Mouse (Mus musculus): ENCODE measurements at regions not wholly inside any gene's neighbourhood (a gene's known extent, or its start where the extent isn't known, plus 50 kb on each side); places are given as distances from the start of the nearest gene placed in this dataset.

- TF ChIP-seq EP300 (IDR thresholded peaks at IDR 0.05; ENCODE audit: low read depth) (no peak), CTCF (IDR thresholded peaks at IDR 0.05; ENCODE audit: low read depth) (no peak)
- Histone ChIP-seq H3K4me1 (ENCODE audit: control insufficient read depth, insufficient read depth) (no peaks in the 10 kb centered on the region), H3K36me3 (replicated peaks; ENCODE audit: control insufficient read depth, insufficient read depth, low read length) (no peaks in the 10 kb centered on the region), H3K27me3 (ENCODE audit: control insufficient read depth, insufficient read depth, low read length) (no peaks in the 10 kb centered on the region), H3K27ac (ENCODE audit: low read depth) (no peak overlapping the region), H3K4me2 (ENCODE audit: low read depth, low read length) (peak overlapping the region; percentile 26; the same call in 1 of the 2 replicates), H3K9me3 (replicated peaks; ENCODE audit: control insufficient read depth, low read length) (no peaks in the 10 kb centered on the region), H3K4me3 (ENCODE audit: low read depth, low read length) (no peak overlapping the region), H3K9ac (replicated peaks; ENCODE audit: low read depth, low read length) (no peak overlapping the region)
- WGBS: 60% methylated on average over 10 of the region's 10 CpGs
- DNase-seq (ENCODE audit: low spot score) (peak; percentile 15), ATAC-seq (ENCODE audit: insufficient read depth, low read depth) (no peak)
Measured at GRCm38 (mm10) chr6:143618558-143618957, 451.5 kb downstream of the Etnk1 start.

- no peak overlapping the region for H3K4me2 ChIP-seq (ENCODE audit: low read depth, low read length)
- H3K9me3 ChIP-seq (replicated peaks; ENCODE audit: control insufficient read depth, low read length): no peaks in the 10 kb centered on the region
- 67% methylated on average over 2 of the region's 2 CpGs for WGBS
Measured at GRCm38 (mm10) chr6:143620583-143620982, 453.6 kb downstream of the Etnk1 start.

GRCm38 (mm10) chr6:143622161-143622560, 455.1 kb downstream of the Etnk1 start:
- Histone ChIP-seq H3K4me3 (ENCODE audit: low read depth, low read length) (no peak overlapping the region), H3K36me3 (replicated peaks; ENCODE audit: control insufficient read depth, insufficient read depth, low read length) (no peaks in the 10 kb centered on the region), H3K4me2 (ENCODE audit: low read depth, low read length) (no peak overlapping the region), H3K9me3 (replicated peaks; ENCODE audit: control insufficient read depth, low read length) (no peaks in the 10 kb centered on the region), H3K27ac (ENCODE audit: low read depth) (no peak overlapping the region), H3K9ac (replicated peaks; ENCODE audit: low read depth, low read length) (no peak overlapping the region), H3K27me3 (ENCODE audit: control insufficient read depth, insufficient read depth, low read length) (no peaks in the 10 kb centered on the region), H3K4me1 (ENCODE audit: control insufficient read depth, insufficient read depth) (no peaks in the 10 kb centered on the region)
- TF ChIP-seq CTCF (IDR thresholded peaks at IDR 0.05; ENCODE audit: low read depth) (no peak), EP300 (IDR thresholded peaks at IDR 0.05; ENCODE audit: low read depth) (no peak)
- DNase-seq (ENCODE audit: low spot score): no peak
- 67% methylated on average over 2 of the region's 2 CpGs for WGBS
- no peak for ATAC-seq (ENCODE audit: insufficient read depth, low read depth)

More at GRCm38 (mm10) chr6:143620583-143620982, 453.6 kb downstream of the Etnk1 start:
- no peaks in the 10 kb centered on the region for H3K36me3 ChIP-seq (replicated peaks; ENCODE audit: control insufficient read depth, insufficient read depth, low read length)
- no peak overlapping the region for H3K9ac ChIP-seq (replicated peaks; ENCODE audit: low read depth, low read length)
- ATAC-seq (ENCODE audit: insufficient read depth, low read depth): no peak
- no peak overlapping the region for H3K4me3 ChIP-seq (ENCODE audit: low read depth, low read length)
- H3K27ac ChIP-seq (ENCODE audit: low read depth): no peak overlapping the region
- TF ChIP-seq CTCF (IDR thresholded peaks at IDR 0.05; ENCODE audit: low read depth) (no peak), EP300 (IDR thresholded peaks at IDR 0.05; ENCODE audit: low read depth) (no peak)
- no peaks in the 10 kb centered on the region for H3K27me3 ChIP-seq (ENCODE audit: control insufficient read depth, insufficient read depth, low read length)
- DNase-seq (ENCODE audit: low spot score): no peak
- no peaks in the 10 kb centered on the region for H3K4me1 ChIP-seq (ENCODE audit: control insufficient read depth, insufficient read depth)

GRCm38 (mm10) chr6:143624901-143625300, 457.9 kb downstream of the Etnk1 start:
- Histone ChIP-seq H3K4me3 (ENCODE audit: low read depth, low read length) (no peak overlapping the region), H3K27me3 (ENCODE audit: control insufficient read depth, insufficient read depth, low read length) (no peaks in the 10 kb centered on the region), H3K9me3 (replicated peaks; ENCODE audit: control insufficient read depth, low read length) (no peaks in the 10 kb centered on the region), H3K4me2 (ENCODE audit: low read depth, low read length) (no peak overlapping the region), H3K27ac (ENCODE audit: low read depth) (no peak overlapping the region), H3K9ac (replicated peaks; ENCODE audit: low read depth, low read length) (no peak overlapping the region), H3K4me1 (ENCODE audit: control insufficient read depth, insufficient read depth) (no peaks in the 10 kb centered on the region), H3K36me3 (replicated peaks; ENCODE audit: control insufficient read depth, insufficient read depth, low read length) (no peaks in the 10 kb centered on the region)
- DNase-seq (ENCODE audit: low spot score) (no peak), ATAC-seq (ENCODE audit: insufficient read depth, low read depth) (no peak)
- 86% methylated on average over 3 of the region's 3 CpGs for WGBS
- TF ChIP-seq EP300 (IDR thresholded peaks at IDR 0.05; ENCODE audit: low read depth) (no peak), CTCF (IDR thresholded peaks at IDR 0.05; ENCODE audit: low read depth) (no peak)

GRCm38 (mm10) chr6:143631581-143631980, 464.6 kb downstream of the Etnk1 start:
- TF ChIP-seq EP300 (IDR thresholded peaks at IDR 0.05; ENCODE audit: low read depth): no peak
- no peak for TF ChIP-seq CTCF (IDR thresholded peaks at IDR 0.05; ENCODE audit: low read depth)
- peak; percentile 30 for DNase-seq (ENCODE audit: low spot score)
- Histone ChIP-seq H3K9ac (replicated peaks; ENCODE audit: low read depth, low read length) (no peak overlapping the region), H3K4me1 (ENCODE audit: control insufficient read depth, insufficient read depth) (no peaks in the 10 kb centered on the region), H3K4me3 (ENCODE audit: low read depth, low read length) (no peak overlapping the region), H3K27ac (ENCODE audit: low read depth) (no peak overlapping the region), H3K9me3 (replicated peaks; ENCODE audit: control insufficient read depth, low read length) (no peaks in the 10 kb centered on the region), H3K27me3 (ENCODE audit: control insufficient read depth, insufficient read depth, low read length) (no peaks in the 10 kb centered on the region), H3K36me3 (replicated peaks; ENCODE audit: control insufficient read depth, insufficient read depth, low read length) (no peaks in the 10 kb centered on the region), H3K4me2 (ENCODE audit: low read depth, low read length) (no peak overlapping the region)
- ATAC-seq (ENCODE audit: insufficient read depth, low read depth): 0 out of 2 replicates have a peak, but pooled peaks have one; percentile 14
- WGBS: 60% methylated on average over 7 of the region's 7 CpGs

GRCm38 (mm10) chr6:143633710-143634109, 466.7 kb downstream of the Etnk1 start:
- 70% methylated on average over 6 of the region's 6 CpGs for WGBS
- H3K4me1 ChIP-seq (ENCODE audit: control insufficient read depth, insufficient read depth): no peaks in the 10 kb centered on the region
- no peak overlapping the region for H3K4me3 ChIP-seq (ENCODE audit: low read depth, low read length)
- no peak for TF ChIP-seq EP300 (IDR thresholded peaks at IDR 0.05; ENCODE audit: low read depth)
- TF ChIP-seq CTCF (IDR thresholded peaks at IDR 0.05; ENCODE audit: low read depth): no peak
- no peak overlapping the region for H3K4me2 ChIP-seq (ENCODE audit: low read depth, low read length)
- no peak overlapping the region for H3K27ac ChIP-seq (ENCODE audit: low read depth)
- H3K27me3 ChIP-seq (ENCODE audit: control insufficient read depth, insufficient read depth, low read length): no peaks in the 10 kb centered on the region
- H3K9ac ChIP-seq (replicated peaks; ENCODE audit: low read depth, low read length): no peak overlapping the region
- DNase-seq (ENCODE audit: low spot score) (no peak), ATAC-seq (ENCODE audit: insufficient read depth, low read depth) (no peak)
- no peaks in the 10 kb centered on the region for H3K9me3 ChIP-seq (replicated peaks; ENCODE audit: control insufficient read depth, low read length)
- no peaks in the 10 kb centered on the region for H3K36me3 ChIP-seq (replicated peaks; ENCODE audit: control insufficient read depth, insufficient read depth, low read length)
